Mouse (Mus musculus) layer of hippocampus, adult 18-20 months (tissue): Measurements from ENCODE around the gene Ica1l. TPM values are rescaled to one million over a fixed set of nuclear protein-coding genes. Genes with fewer than 3 reads are reported as not detected.
"Not testable (repeated sequence)": the region's sequence is repeated elsewhere in the genome, so short reads cannot be mapped to it uniquely, and the experiment has no call there.

Source experiments
- DNase-seq, 2 experiments: peaks; one replicate each; pipeline ENCODE4 v3.0.0; 2022; ENCODE audit warnings: low spot score in 2 of 2
- long read RNA-seq: library from polyadenylated mRNA; stranded (forward); transcript quantifications from one replicate; pipeline ENCODE4 v2.0.0, GENCODE M21; 2021
- total RNA-seq, 2 experiments: library from RNA; stranded (reverse); gene quantifications; 2 replicates each; pipeline ENCODE4 v1.2.3; 2021

Ica1l gene
- total RNA-seq, result 10 to 100 TPM; 33.2 to 38.8 TPM
- long read RNA-seq, transcript Ica1l-201 (11 exons, 3,650 nt), result major isoform, 26 of 88 reads
- long read RNA-seq, partial matches to known transcripts, result 4 of 88 reads
- long read RNA-seq, other reads (novel, unspliced or antisense), result 55 of 88 reads

- DNase-seq, result peak; percentile 27 to 33
Measured at GRCm38 (mm10) chr1:60042796-60043469, at the start of gene Ica1l. TSS of gene Ica1l (minus strand) at chr1:60043184.

- no peak for DNase-seq
Measured at GRCm38 (mm10) chr1:60076411-60076810, 33.4 kb upstream of the Ica1l start.

- no peak for DNase-seq
Measured at GRCm38 (mm10) chr1:60075590-60075989, 32.6 kb upstream of the Ica1l start.

GRCm38 (mm10) chr1:60074935-60075334, 32.0 kb upstream of the Ica1l start:
- DNase-seq, result no peak

- DNase-seq, result not testable (repeated sequence)
Measured at GRCm38 (mm10) chr1:60070725-60071124, 27.7 kb upstream of the Ica1l start.

GRCm38 (mm10) chr1:60056310-60056709, 13.3 kb upstream of the Ica1l start:
- DNase-seq, result no peak

- DNase-seq, result no peak
Measured at GRCm38 (mm10) chr1:60054659-60055058, 11.7 kb upstream of the Ica1l start.

GRCm38 (mm10) chr1:60047481-60047880, 4.5 kb upstream of the Ica1l start:
- not testable (repeated sequence) for DNase-seq

GRCm38 (mm10) chr1:60044595-60044994, 1.6 kb upstream of the Ica1l start:
- no peak for DNase-seq

GRCm38 (mm10) chr1:60042398-60042795, 587 bp downstream of the Ica1l start:
- DNase-seq, result peak in 1 of 2 experiments; percentile 15

- peak; percentile 47 to 85 for DNase-seq
Measured at GRCm38 (mm10) chr1:60035044-60035443, 7.9 kb downstream of the Ica1l start.

GRCm38 (mm10) chr1:60017031-60017469, 25.9 kb downstream of the Ica1l start:
- DNase-seq, result no peak

- DNase-seq, result peak in 1 of 2 experiments; percentile 19
Measured at GRCm38 (mm10) chr1:60016136-60016611, 26.8 kb downstream of the Ica1l start.

- no peak for DNase-seq
Measured at GRCm38 (mm10) chr1:60015511-60015910, 27.5 kb downstream of the Ica1l start.

- DNase-seq, result no peak
Measured at GRCm38 (mm10) chr1:60013779-60014178, 29.2 kb downstream of the Ica1l start.

GRCm38 (mm10) chr1:60008743-60009142, 34.2 kb downstream of the Ica1l start:
- DNase-seq, result no peak

GRCm38 (mm10) chr1:60007337-60007736, 35.6 kb downstream of the Ica1l start:
- no peak for DNase-seq

- DNase-seq, result peak in 1 of 2 experiments; percentile 37
Measured at GRCm38 (mm10) chr1:60000319-60000718, 42.7 kb downstream of the Ica1l start.

GRCm38 (mm10) chr1:59997352-59997751, 45.6 kb downstream of the Ica1l start:
- DNase-seq, result no peak

GRCm38 (mm10) chr1:59995646-59996045, 47.3 kb downstream of the Ica1l start:
- DNase-seq, result no peak

- peak; percentile 32 to 58 for DNase-seq
Measured at GRCm38 (mm10) chr1:59987399-59988040, 55.5 kb downstream of the Ica1l start.

- DNase-seq, result no peak
Measured at GRCm38 (mm10) chr1:59986626-59987025, 56.4 kb downstream of the Ica1l start.
